Mouse (Mus musculus) ES-E14 (cell line): ENCODE data around the gene Gpr87. TPM values are rescaled to one million over a fixed set of nuclear protein-coding genes. Genes with fewer than 3 reads are reported as not detected.

Experiments used
- DNase-seq: peaks from one replicate; pipeline ENCODE4 v3.0.0-alpha.2; 2013; ENCODE audit warnings: low read depth, low spot score
- H3K27ac ChIP-seq: 2 replicates; pipeline ENCODE4 v1.5.1; 2012; ENCODE audit warnings: low read depth, mild to moderate bottlenecking, low read length, moderate library complexity, mixed read lengths; ENCODE audit not compliant: poor library complexity, insufficient read depth, severe bottlenecking
- H3K36me3 ChIP-seq: 2 replicates; pipeline ENCODE4 v1.6.1; 2012; ENCODE audit warnings: mild to moderate bottlenecking, low read length, moderate library complexity, mixed read lengths; ENCODE audit not compliant: control insufficient read depth, poor library complexity, insufficient read depth, severe bottlenecking
- H3K4me1 ChIP-seq, 2 experiments: fragments of 150-350 bp in 1 of 2; sonication (generic) in 1 of 2; 2 replicates each; pipeline ENCODE4 v1.6.1; 2012; ENCODE audit warnings: low read length in 2 of 2, mild to moderate bottlenecking in 1 of 2, mixed read lengths in 1 of 2; ENCODE audit not compliant: control insufficient read depth in 2 of 2, insufficient read depth in 2 of 2, poor library complexity in 1 of 2
- H3K4me3 ChIP-seq, 2 experiments: fragments of 150-350 bp in 1 of 2; sonication (generic) in 1 of 2; 2 replicates each; pipeline ENCODE4 v1.5.1; 2012; ENCODE audit warnings: low read length in 2 of 2, low read depth in 1 of 2, mild to moderate bottlenecking in 1 of 2, mixed read lengths in 1 of 2; ENCODE audit not compliant: insufficient read depth in 1 of 2, poor library complexity in 1 of 2, severe bottlenecking in 1 of 2
- H3K9ac ChIP-seq: 2 replicates; pipeline ENCODE4 v1.6.1; 2012; ENCODE audit warnings: low read depth, mild to moderate bottlenecking, low read length, mixed read lengths; ENCODE audit not compliant: poor library complexity, insufficient read depth, severe bottlenecking
- H3K9me3 ChIP-seq: fragments of 150-350 bp; sonication (generic); 2 replicates; pipeline ENCODE4 v1.6.1; 2012; ENCODE audit warnings: low read depth, mild to moderate bottlenecking, low read length; ENCODE audit not compliant: control insufficient read depth, insufficient read depth
- CHD2 ChIP-seq: IDR thresholded peaks from 2 replicates; pipeline ENCODE4 v1.6.1; 2014; ENCODE audit warnings: mild to moderate bottlenecking, low read depth, low read length, inconsistent platforms
- HCFC1 ChIP-seq: IDR thresholded peaks from 2 replicates; pipeline ENCODE4 v1.6.1; 2012; ENCODE audit warnings: low read length, inconsistent platforms, borderline replicate concordance; ENCODE audit not compliant: insufficient read depth
- MAFK ChIP-seq: IDR thresholded peaks from 2 replicates; pipeline ENCODE4 v1.6.1; 2014; ENCODE audit warnings: mild to moderate bottlenecking, low read depth, low read length, inconsistent platforms; ENCODE audit not compliant: insufficient read depth
- ZC3H11A ChIP-seq: IDR thresholded peaks from 2 replicates; pipeline ENCODE4 v1.6.1; 2012; ENCODE audit warnings: low read depth, mild to moderate bottlenecking, inconsistent platforms, low read length, borderline replicate concordance
- ZNF384 ChIP-seq: IDR thresholded peaks from 2 replicates; pipeline ENCODE4 v1.6.1; 2012; ENCODE audit warnings: low read depth, low read length, inconsistent platforms
- in situ Hi-C, 2 experiments: fragments of 600-800 bp; cut with MboI; formaldehyde crosslinking; loops; one replicate each; pipeline ENCODE4 v1.15.1; 2025; ENCODE audit warnings: low sequenced_read_pairs in 2 of 2, inconsistent platforms in 1 of 2; ENCODE audit not compliant: unreplicated experiment in 2 of 2
- total RNA-seq: library from RNA; depleted of rRNA; stranded (reverse); fragments of 300-350 nt; gene quantifications from 2 replicates; pipeline ENCODE4 v1.2.3, GENCODE M21; 2012; rRNA removed

Gene Gpr87
- total RNA-seq = 0.16 and 0.18 TPM in 2 replicates

DNA sequence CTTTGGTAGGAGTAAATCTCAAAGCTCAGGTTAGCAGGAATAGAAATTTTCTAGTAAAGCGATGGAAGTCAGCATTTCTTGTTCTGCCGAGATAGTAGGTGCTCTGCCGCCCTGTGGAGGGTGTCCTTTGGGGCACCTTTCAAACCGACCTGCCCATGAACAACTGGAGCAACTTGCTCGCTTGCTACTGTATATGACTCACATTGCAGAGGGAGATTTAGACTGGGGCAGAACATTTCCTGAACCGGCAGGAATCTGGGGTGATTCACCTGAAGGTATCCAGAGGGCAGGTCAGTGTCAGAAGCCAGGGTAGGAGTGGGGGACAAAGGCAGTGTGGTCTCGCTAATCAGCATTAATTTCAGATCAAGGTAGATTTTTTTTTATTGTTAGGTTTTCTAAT is at the start of gene Gpr87:
Gpr87 (minus strand) TSS at position 167 of the 400 bp plus-strand sequence.
- no peak for DNase-seq

DNA sequence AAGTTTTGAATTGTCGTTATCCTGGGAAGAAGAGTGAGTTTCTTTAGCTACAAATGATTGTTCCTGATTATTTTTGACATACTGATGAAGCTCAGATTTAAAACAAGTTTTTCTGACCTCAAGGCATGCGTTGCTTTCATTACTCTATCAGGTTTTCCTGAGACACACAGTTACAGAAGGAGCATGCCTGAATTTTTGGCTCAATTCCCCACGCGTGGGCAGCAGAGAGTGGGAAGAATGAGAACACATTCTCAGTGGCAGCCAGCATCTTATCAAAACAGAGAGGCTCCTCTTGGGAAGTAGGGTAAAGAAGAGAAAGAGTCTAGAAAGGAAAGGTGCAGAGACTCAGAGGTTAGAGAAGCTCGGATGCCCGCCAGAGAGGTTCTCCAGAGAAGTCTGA is 48.5 kb upstream of the Gpr87 start:
- Histone ChIP-seq H3K4me3 (no peak overlapping the region), H3K9ac (no peak overlapping the region), H3K27ac (no peak overlapping the region), H3K36me3 (no peaks in the 10 kb centered on the region), H3K4me1 (no peaks in the 10 kb centered on the region), H3K9me3 (no peaks in the 10 kb centered on the region)
- DNase-seq = no peak
- in situ Hi-C loops = no loop called here
- no peak for TF ChIP-seq ZNF384
- TF ChIP-seq CHD2 = no peak
- TF ChIP-seq ZC3H11A = no peak
- TF ChIP-seq HCFC1 = no peak
- no peak for TF ChIP-seq MAFK

More for the DNA sequence above, at the start of gene Gpr87:
- no peak within 1 kb of the TSS for H3K9ac ChIP-seq
- no peaks in the 10 kb centered on the region for H3K9me3 ChIP-seq
- no peak for TF ChIP-seq HCFC1
- TF ChIP-seq ZC3H11A = no peak
- no peak for TF ChIP-seq MAFK
- TF ChIP-seq ZNF384 = no peak
- no peak for TF ChIP-seq CHD2
- H3K4me3 ChIP-seq = no peak within 1 kb of the TSS
- no peaks in the 10 kb centered on the region; the same call in 1 of the 2 replicates for H3K36me3 ChIP-seq
- no peaks in the 10 kb centered on the region for H3K4me1 ChIP-seq
- in situ Hi-C loops = no loop called here
- H3K27ac ChIP-seq = no peak within 1 kb of the TSS

DNA sequence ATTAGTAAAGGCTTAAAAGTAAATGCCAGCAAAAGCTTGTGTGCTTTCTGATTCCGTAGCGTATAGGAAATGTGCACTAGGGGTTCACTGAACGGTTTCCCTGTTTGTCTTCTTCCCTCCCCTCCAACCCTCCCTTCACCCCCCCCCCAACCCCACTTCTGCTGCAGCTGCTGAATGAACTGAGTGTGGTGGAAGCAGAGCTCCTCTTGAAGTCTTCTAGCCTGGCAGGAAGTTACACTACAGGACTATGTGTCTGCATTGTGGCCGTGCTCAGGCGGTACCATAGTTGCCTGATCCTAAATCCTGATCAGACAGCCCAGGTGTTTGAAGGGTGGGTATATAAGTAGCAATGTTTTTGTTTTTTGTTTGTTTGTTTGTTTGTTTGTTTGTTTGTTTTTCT is 40.0 kb upstream of the Gpr87 start:
- no peak overlapping the region for H3K9ac ChIP-seq
- no peak overlapping the region for H3K27ac ChIP-seq
- in situ Hi-C loops = no loop called here
- TF ChIP-seq ZNF384 (no peak), CHD2 (no peak), MAFK (no peak), ZC3H11A (no peak), HCFC1 (no peak)
- H3K4me3 ChIP-seq = no peak overlapping the region
- DNase-seq = no peak
- no peaks in the 10 kb centered on the region for H3K4me1 ChIP-seq
- no peaks in the 10 kb centered on the region for H3K36me3 ChIP-seq
- H3K9me3 ChIP-seq = no peaks in the 10 kb centered on the region

DNA sequence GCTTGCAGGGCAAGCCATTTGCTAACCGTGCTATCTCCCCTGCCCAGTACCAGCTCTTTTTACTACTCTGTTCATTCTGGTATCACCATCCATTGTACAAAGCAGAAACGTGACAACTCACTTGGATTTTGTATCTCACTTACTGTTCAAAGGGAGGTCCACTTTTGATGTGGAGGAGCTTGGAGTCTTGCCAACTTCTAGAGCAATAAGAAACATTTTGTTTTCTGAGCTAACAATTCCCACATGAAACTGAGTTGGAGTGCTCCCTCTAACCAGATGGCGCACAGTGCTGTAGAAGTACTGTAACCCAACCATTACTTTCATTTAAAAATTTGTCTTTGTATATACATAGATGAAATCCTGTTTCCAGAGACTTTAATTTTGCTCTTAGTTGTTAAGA is 36.0 kb upstream of the Gpr87 start:
- Histone ChIP-seq H3K4me3 (no peak overlapping the region), H3K4me1 (no peaks in the 10 kb centered on the region), H3K36me3 (no peaks in the 10 kb centered on the region), H3K9ac (no peak overlapping the region), H3K27ac (no peak overlapping the region), H3K9me3 (no peaks in the 10 kb centered on the region)
- in situ Hi-C loops = no loop called here
- no peak for DNase-seq
- no peak for TF ChIP-seq MAFK
- TF ChIP-seq HCFC1 = no peak

DNA sequence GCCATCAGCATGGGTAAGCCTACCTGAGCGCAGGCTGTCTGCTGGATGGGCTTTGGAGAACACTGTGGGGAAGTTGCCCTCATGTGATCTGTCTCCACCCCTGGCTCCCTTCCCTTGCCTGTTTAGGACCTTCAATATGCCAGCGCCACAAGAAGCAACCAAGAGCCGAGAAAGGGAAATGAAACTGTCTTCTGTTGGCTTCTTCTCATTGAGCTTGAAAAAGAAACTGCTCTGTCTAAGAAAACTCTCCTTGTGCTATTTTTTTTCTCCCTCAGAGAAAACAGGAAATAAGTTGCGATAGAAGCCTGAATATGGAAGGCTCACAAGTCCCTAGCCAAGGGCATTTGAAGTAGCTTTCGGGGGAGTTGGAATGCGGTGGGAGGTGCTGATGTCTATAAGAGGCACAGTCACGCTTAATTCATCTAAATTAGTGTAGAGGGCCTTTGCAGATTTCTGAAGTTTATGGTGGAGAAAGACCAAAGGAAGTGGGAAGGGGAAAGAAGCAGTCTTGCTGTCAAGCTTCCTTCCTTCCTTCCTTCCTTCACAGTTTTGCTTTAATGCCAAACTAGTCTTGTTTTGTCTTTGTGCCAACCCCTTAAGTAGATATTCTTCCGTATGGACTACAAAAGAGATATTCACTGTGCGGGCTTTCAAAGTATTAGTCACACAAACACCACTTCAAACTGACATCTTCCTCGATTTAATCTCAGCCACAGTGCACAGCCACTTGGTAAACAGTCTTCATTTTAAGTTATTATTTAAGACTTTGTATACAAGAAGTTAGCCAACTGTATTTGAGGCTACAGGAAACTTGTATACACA is 34.0 kb upstream of the Gpr87 start:
- no peak overlapping the region for H3K27ac ChIP-seq
- no peak for TF ChIP-seq CHD2
- TF ChIP-seq HCFC1 = no peak
- no peak for TF ChIP-seq ZNF384
- no peak for TF ChIP-seq MAFK
- TF ChIP-seq ZC3H11A = no peak
- H3K9ac ChIP-seq = no peak overlapping the region
- in situ Hi-C loops = no loop called here
- DNase-seq = no peak
- no peaks in the 10 kb centered on the region for H3K4me1 ChIP-seq
- H3K9me3 ChIP-seq = no peaks in the 10 kb centered on the region
- no peak overlapping the region for H3K4me3 ChIP-seq
- no peaks in the 10 kb centered on the region for H3K36me3 ChIP-seq
